9 mouse cellular contexts compared by ENCODE assay signal in genomic region chr4:33188164-33188563, GRCm38 (mm10). TPM values are rescaled to one million over a fixed set of nuclear protein-coding genes. Genes with fewer than 3 reads are reported as not detected.
DNase-seq lines count a peak whose midpoint lies in the region; ATAC-seq and TF ChIP-seq lines count a peak whose summit lies in the region.
"Had no signal": no experiment of that assay in that cellular context is flagged by ENCODE, and none has a peak within 500 bp of the region (broad histone marks: within the 10 kb centered on the region; RNA-seq: fewer than 3 reads in every experiment).

No protein-coding gene starts in this region.

- no peak overlapping the region for H3K27ac ChIP-seq in liver, adult 2 months (replicated peaks; ENCODE audit: insufficient read depth, low read depth, low read length)
- no peak overlapping the region for H3K27ac ChIP-seq in liver, embryonic 12.5 days
- no peak overlapping the region for H3K27ac ChIP-seq in heart, embryonic 11.5 days (ENCODE audit: low read depth, low read length)
- H3K27ac ChIP-seq in lung, postnatal 0 days (ENCODE audit: low read length): no peak overlapping the region

- 14% methylated on average over 9 of the region's 9 CpGs for WGBS in liver, adult 2 months
- 32% methylated on average over 9 of the region's 9 CpGs for WGBS in liver, embryonic 12.5 days (ENCODE audit: insufficient replicate concordance)
- 18% methylated on average over 9 of the region's 9 CpGs for WGBS in heart, embryonic 11.5 days (ENCODE audit: insufficient replicate concordance)
- 13% methylated on average over 9 of the region's 9 CpGs for WGBS in lung, postnatal 0 days

- H3K79me2 ChIP-seq in liver, adult 2 months (ENCODE audit: control insufficient read depth, insufficient read depth, low read length): no peaks in the 10 kb centered on the region

- H3K4me1 ChIP-seq in liver, adult 2 months (ENCODE audit: control insufficient read depth, insufficient read depth, low read length): no peaks in the 10 kb centered on the region
- H3K4me1 ChIP-seq in liver, embryonic 12.5 days: 0 out of 2 replicates have a peak, but pooled peaks cover 10% of the 10 kb centered on the region
- no peaks in the 10 kb centered on the region for H3K4me1 ChIP-seq in heart, embryonic 11.5 days (ENCODE audit: control insufficient read depth, insufficient read depth, low read length)
- H3K4me1 ChIP-seq in lung, postnatal 0 days (ENCODE audit: insufficient read depth, low read depth, low read length): no peaks in the 10 kb centered on the region

- H3K4me3 ChIP-seq in liver, adult 2 months (ENCODE audit: insufficient read depth, low read depth, low read length): no peak overlapping the region
- H3K4me3 ChIP-seq in liver, embryonic 12.5 days: no peak overlapping the region
- peak overlapping the region; percentile 12; the same call in 1 of the 2 replicates for H3K4me3 ChIP-seq in heart, embryonic 11.5 days (ENCODE audit: low read depth, low read length)
- no peak overlapping the region for H3K4me3 ChIP-seq in lung, postnatal 0 days (ENCODE audit: low read depth, low read length)

- no peak for ATAC-seq in liver, embryonic 12.5 days
- no peak for ATAC-seq in heart, embryonic 11.5 days (replicated peaks; ENCODE audit: insufficient number of reproducible peaks, low FRiP score, low TSS enrichment)
- ATAC-seq in lung, postnatal 0 days: no peak

- no peak overlapping the region for H3K4me2 ChIP-seq in liver, embryonic 12.5 days
- peak overlapping the region; percentile 97 for H3K4me2 ChIP-seq in heart, embryonic 11.5 days
- H3K4me2 ChIP-seq in lung, postnatal 0 days (replicated peaks; ENCODE audit: low read depth, low read length): peak overlapping the region; percentile 96

- H3K36me3 ChIP-seq in liver, adult 2 months (ENCODE audit: control insufficient read depth, insufficient read depth, low read length): peaks cover 6% of the 10 kb centered on the region; the same call in 1 of the 2 replicates
- H3K36me3 ChIP-seq in liver, embryonic 12.5 days: no peaks in the 10 kb centered on the region
- H3K36me3 ChIP-seq in heart, embryonic 11.5 days (ENCODE audit: control insufficient read depth, insufficient read depth, low read length): no peaks in the 10 kb centered on the region
- H3K36me3 ChIP-seq in lung, postnatal 0 days (ENCODE audit: insufficient read depth, low read length): no peaks in the 10 kb centered on the region

- peak; percentile 28 for DNase-seq in liver, adult 2 months (ENCODE audit: extremely low read depth, low read depth, low spot score)
- DNase-seq in cerebellum, postnatal 14 days: peak; percentile 72 to 84
- DNase-seq in kidney, adult 9 months: peak; percentile 61
- DNase-seq in lung, postnatal 0 days (ENCODE audit: low spot score): peak; percentile 24
- peak; percentile 79 for DNase-seq in retina, postnatal 1 day
- DNase-seq in frontal cortex, postnatal 25 days (ENCODE audit: low spot score in 2 of 2): no peak

- no peak overlapping the region for H3K9ac ChIP-seq in liver, adult 2 months (ENCODE audit: low read depth, low read length)
- H3K9ac ChIP-seq in liver, embryonic 12.5 days: no peak overlapping the region
- H3K9ac ChIP-seq in heart, embryonic 11.5 days (ENCODE audit: low read depth, low read length): no peak overlapping the region
- no peak overlapping the region for H3K9ac ChIP-seq in lung, postnatal 0 days (replicated peaks; ENCODE audit: low read depth)

- peak; percentile 37; the same call in 1 of the 2 replicates for TF ChIP-seq CTCF in liver, adult 2 months (IDR thresholded peaks at IDR 0.05; ENCODE audit: low read depth, low read length)
- peak; percentile 37 for TF ChIP-seq CTCF in lung, postnatal 0 days (IDR thresholded peaks at IDR 0.05)

- TF ChIP-seq POLR2A in liver, adult 2 months (IDR thresholded peaks at IDR 0.05; ENCODE audit: extremely low read depth, insufficient read depth, low read length): no peak

- no peaks in the 10 kb centered on the region for H3K9me3 ChIP-seq in liver, embryonic 12.5 days (replicated peaks)
- no peaks in the 10 kb centered on the region for H3K9me3 ChIP-seq in heart, embryonic 11.5 days (replicated peaks; ENCODE audit: control insufficient read depth, low read length)
- H3K9me3 ChIP-seq in lung, postnatal 0 days (ENCODE audit: low read length): no peaks in the 10 kb centered on the region

- TF ChIP-seq EP300 in lung, postnatal 0 days (IDR thresholded peaks at IDR 0.05): no peak

- H3K27me3 ChIP-seq in liver, adult 2 months (ENCODE audit: control insufficient read depth, insufficient read depth, low read length): no peaks in the 10 kb centered on the region
- peaks cover 44% of the 10 kb centered on the region for H3K27me3 ChIP-seq in liver, embryonic 12.5 days (replicated peaks)
- no peaks in the 10 kb centered on the region for H3K27me3 ChIP-seq in heart, embryonic 11.5 days (ENCODE audit: control insufficient read depth, insufficient read depth, low read length)
- no peaks in the 10 kb centered on the region for H3K27me3 ChIP-seq in lung, postnatal 0 days (replicated peaks; ENCODE audit: insufficient read depth, low read length)

RNA-seq across cellular contexts. Expression of gene Pm20d2, which starts 1.4 kb away (rescaled TPM):
- 3.6 and 4.4 TPM in 2 replicates for total RNA-seq in liver, adult 2 months (2014; rRNA removed)
- 7.3 and 8.6 TPM in 2 replicates for polyA plus RNA-seq in liver, adult 2 months (2012; rRNA removed)
- 0.49 and 0.60 TPM in 2 replicates for polyA plus RNA-seq in liver, embryonic 12.5 days (2016; fragmentation: Nextera tagmentation; extraction: Ambion mirVana)
- polyA plus RNA-seq in heart, embryonic 11.5 days (2014; fragmentation: Nextera tagmentation; extraction: Ambion mirVana): 1.1 and 1.5 TPM in 2 replicates
- 0.70 and 0.86 TPM in 2 replicates for polyA plus RNA-seq in lung, postnatal 0 days (2015; fragmentation: Nextera tagmentation; extraction: Ambion mirVana)

RNA-seq across cellular contexts. Expression of gene Srsf12, which starts 20.6 kb away (rescaled TPM):
- total RNA-seq in liver, adult 2 months (2014; rRNA removed): not detected in 2 replicates
- polyA plus RNA-seq in liver, adult 2 months (2012; rRNA removed): 0.11 TPM in 1 of 2 replicates, not detected in the other
- polyA plus RNA-seq in liver, embryonic 12.5 days (2016; fragmentation: Nextera tagmentation; extraction: Ambion mirVana): 0.37 and 0.72 TPM in 2 replicates
- 1.7 and 3.1 TPM in 2 replicates for polyA plus RNA-seq in heart, embryonic 11.5 days (2014; fragmentation: Nextera tagmentation; extraction: Ambion mirVana)
- polyA plus RNA-seq in lung, postnatal 0 days (2015; fragmentation: Nextera tagmentation; extraction: Ambion mirVana): 0.16 and 0.31 TPM in 2 replicates

RNA-seq across cellular contexts. Expression of gene Gabrr1, which starts 55.8 kb away (rescaled TPM):
- total RNA-seq in liver, adult 2 months (2014; rRNA removed): 0.20 TPM in 1 of 2 replicates, not detected in the other
- not detected in 2 replicates for polyA plus RNA-seq in liver, adult 2 months (2012; rRNA removed)
- polyA plus RNA-seq in liver, embryonic 12.5 days (2016; fragmentation: Nextera tagmentation; extraction: Ambion mirVana): 0.05 TPM in 1 of 2 replicates, not detected in the other
- polyA plus RNA-seq in heart, embryonic 11.5 days (2014; fragmentation: Nextera tagmentation; extraction: Ambion mirVana): 0.37 TPM in 1 of 2 replicates, not detected in the other
- 0.06 TPM in 1 of 2 replicates, not detected in the other for polyA plus RNA-seq in lung, postnatal 0 days (2015; fragmentation: Nextera tagmentation; extraction: Ambion mirVana)
- total RNA-seq: hematopoietic stem cell, adult 5-6 weeks had no signal

Comparison
In these comparisons a context has a peak if more than half of its experiments do, and no peak if none do; other contexts are left out.
1. DNase-seq: peak in liver, adult 2 months (single experiment), cerebellum, postnatal 14 days (2 of 2), kidney, adult 9 months (single experiment), lung, postnatal 0 days (single experiment) and retina, postnatal 1 day (single experiment); none in frontal cortex, postnatal 25 days (0 of 2).